Mouse (Mus musculus) T-cell, adult 2 months (primary cell): ENCODE data around the gene Eprs.
A peak's percentile ranks its signal among the peaks of the same experiment; 100 is the strongest.
"Not testable (repeated sequence)": the region's sequence is repeated elsewhere in the genome, so short reads cannot be mapped to it uniquely, and the experiment has no call there.

ENCODE experiments used
- DNase-seq: peaks from one replicate; pipeline ENCODE4 v3.0.0; 2022; ENCODE audit warnings: low spot score

Gene Eprs

DNA sequence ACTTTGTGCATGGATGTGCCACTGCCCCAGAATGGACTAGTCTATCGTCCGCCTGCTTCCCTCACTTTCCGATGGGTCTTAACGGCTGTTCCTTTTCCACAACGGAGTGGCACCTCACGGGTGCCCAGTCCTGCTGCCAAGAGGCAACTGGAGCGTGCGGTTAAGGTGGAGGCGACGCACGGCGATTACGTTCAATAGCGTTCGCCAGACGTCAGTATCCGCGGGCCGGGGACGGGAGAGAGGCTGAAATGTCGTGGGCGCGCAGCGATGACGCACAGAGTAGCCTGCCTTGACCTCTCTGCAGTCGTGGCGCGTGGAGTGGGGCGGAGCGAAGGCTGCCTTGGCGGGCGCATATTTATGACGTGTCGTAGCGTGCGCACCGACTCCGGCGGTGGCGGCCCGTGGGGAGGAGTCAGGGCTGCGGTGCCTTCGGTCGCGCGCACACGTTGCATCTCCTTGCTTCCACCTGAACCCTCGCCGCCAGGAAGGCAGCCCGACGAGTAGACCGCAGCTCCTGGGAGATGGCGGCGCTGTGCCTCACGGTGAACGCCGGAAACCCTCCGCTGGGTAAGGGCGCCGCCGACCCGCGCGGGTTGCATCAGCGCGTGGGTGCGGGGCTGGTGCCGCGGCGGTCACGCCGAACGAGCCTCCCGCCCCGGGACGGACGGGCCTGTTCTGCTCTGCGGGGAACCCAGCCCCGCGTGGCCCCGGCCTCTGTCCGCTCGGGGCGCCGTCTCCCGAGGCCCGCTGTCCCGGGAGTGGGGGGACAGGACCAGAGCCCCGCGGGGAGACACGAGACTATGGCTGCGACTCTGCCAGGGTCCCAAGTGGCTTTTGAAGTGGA is at the start of gene Eprs:
Gene Eprs, plus strand, starts transcription at position 368 of the 844 bp plus-strand sequence.
- DNase-seq = peak; percentile 99

- no peak for DNase-seq
These were observed 48.3 kb upstream of the Eprs start for GRCm38 (mm10) chr1:185314546-185314945.

- no peak for DNase-seq
These were observed 46.8 kb upstream of the Eprs start for GRCm38 (mm10) chr1:185315846-185316568.

GRCm38 (mm10) chr1:185327754-185328345 is 35.0 kb upstream of the Eprs start:
- not testable (repeated sequence) for DNase-seq

GRCm38 (mm10) chr1:185328721-185329610 is 33.9 kb upstream of the Eprs start, which contains the start of gene Iars2:
TSS of gene Iars2 (minus strand) at chr1:185329396.
- peak; percentile 90 for DNase-seq

GRCm38 (mm10) chr1:185329851-185330250 is 33.0 kb upstream of the Eprs start:
- DNase-seq = no peak

- DNase-seq = no peak
These were observed 31.5 kb upstream of the Eprs start for GRCm38 (mm10) chr1:185331364-185331763.

GRCm38 (mm10) chr1:185331983-185332430 is 30.8 kb upstream of the Eprs start, which contains the start of gene Bpnt1:
TSS of gene Bpnt1 (plus strand) at chr1:185332149.
- peak; percentile 84 for DNase-seq

DNA sequence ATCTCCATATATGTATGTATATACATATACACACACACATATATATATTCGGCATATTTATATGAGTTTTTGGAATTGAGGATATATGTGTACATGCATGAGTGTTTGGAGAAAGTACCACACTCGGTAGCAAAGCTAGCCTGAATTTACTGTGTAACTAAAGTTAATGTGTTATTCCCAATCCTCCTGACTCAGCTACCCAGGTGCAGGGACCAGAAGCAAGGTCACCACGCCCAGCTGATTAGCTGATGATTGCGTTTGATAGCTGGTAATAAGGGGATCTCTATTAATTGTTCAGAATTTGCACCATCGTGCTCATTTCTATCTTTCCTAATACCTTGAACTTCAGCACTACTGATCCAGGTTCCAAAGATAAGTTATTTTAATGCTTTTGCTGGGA is 29.2 kb upstream of the Eprs start:
- DNase-seq = no peak

- DNase-seq = no peak
These were observed 28.7 kb upstream of the Eprs start for GRCm38 (mm10) chr1:185334136-185334535.

- no peak for DNase-seq
These were observed 27.5 kb upstream of the Eprs start for GRCm38 (mm10) chr1:185335231-185335765.

DNA sequence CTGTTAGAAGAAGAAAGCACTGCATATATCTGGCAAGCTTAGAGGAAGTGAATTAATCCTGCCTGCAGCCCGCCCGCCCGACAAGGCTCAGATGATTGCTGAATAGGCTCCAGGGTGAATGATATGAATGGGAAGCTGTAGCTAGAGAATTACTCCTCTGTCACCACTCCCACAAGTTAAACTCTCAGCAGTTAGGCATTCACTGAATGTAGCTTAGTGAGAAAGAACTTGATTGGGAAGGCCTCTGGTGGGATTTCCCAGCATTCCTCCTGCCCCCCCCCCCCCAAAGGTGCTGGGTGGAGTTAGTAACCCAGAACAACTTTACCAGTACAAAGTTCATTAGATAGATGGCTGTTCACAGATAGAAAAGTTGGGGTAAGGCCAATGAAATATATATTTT is 26.3 kb upstream of the Eprs start:
- DNase-seq = no peak

GRCm38 (mm10) chr1:185342441-185342840 is 20.4 kb upstream of the Eprs start:
- DNase-seq = no peak

- DNase-seq = no peak
These were observed 19.4 kb upstream of the Eprs start for GRCm38 (mm10) chr1:185343422-185343821.

GRCm38 (mm10) chr1:185346188-185346587 is 16.7 kb upstream of the Eprs start:
- no peak for DNase-seq

- DNase-seq = no peak
These were observed 13.1 kb upstream of the Eprs start for GRCm38 (mm10) chr1:185349741-185350140.

- DNase-seq = no peak
These were observed 12.2 kb upstream of the Eprs start for GRCm38 (mm10) chr1:185350611-185351010.

- peak; percentile 53 for DNase-seq
These were observed 10.7 kb upstream of the Eprs start for GRCm38 (mm10) chr1:185352151-185352550.

GRCm38 (mm10) chr1:185353351-185353750 is 9.5 kb upstream of the Eprs start:
- no peak for DNase-seq

GRCm38 (mm10) chr1:185354731-185355130 is 8.1 kb upstream of the Eprs start:
- DNase-seq = no peak

DNA sequence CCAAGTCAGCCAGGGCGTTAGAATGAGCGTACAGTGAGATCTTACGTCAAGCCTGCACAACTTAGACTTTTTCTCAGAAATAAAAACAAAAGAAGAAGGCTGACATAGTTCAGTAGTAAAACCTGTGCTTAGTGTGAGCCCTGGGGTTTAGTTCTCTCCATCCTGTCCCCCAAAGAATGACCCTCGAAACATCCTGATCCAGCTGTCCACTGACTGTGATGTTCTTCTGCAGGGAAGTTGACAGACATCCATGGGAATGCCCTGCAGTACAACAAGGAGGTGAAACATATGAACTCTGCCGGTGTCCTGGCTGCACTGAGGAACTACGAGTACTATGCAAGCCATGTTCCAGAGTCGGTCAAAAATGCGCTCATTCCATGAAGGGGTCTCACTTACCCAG is 6.6 kb upstream of the Eprs start:
- no peak for DNase-seq
